Mouse (Mus musculus) kidney, embryonic 16.5 days (tissue): ENCODE results near the gene Pip5k1a. TPM values are rescaled to one million over a fixed set of nuclear protein-coding genes. Genes with fewer than 3 reads are reported as not detected.

Experiments
- ATAC-seq: fragments of 200-750 bp; cut with Nextera tagmentation; 2 replicates; pipeline ENCODE4 v1.8.0; 2017; ENCODE audit warnings: moderate TSS enrichment; ENCODE audit not compliant: low FRiP score, low TSS enrichment
- H3K27ac ChIP-seq: fragments of 300-500 bp; sonication (generic); 2 replicates; pipeline ENCODE4 v1.5.1; 2014; ENCODE audit warnings: low read length
- H3K27me3 ChIP-seq: fragments of 300-500 bp; sonication (generic); 2 replicates; pipeline ENCODE4 v1.6.1; 2014; ENCODE audit warnings: low read length, control low read depth, mixed read lengths; ENCODE audit not compliant: insufficient read depth
- H3K36me3 ChIP-seq: fragments of 300-500 bp; sonication (generic); 2 replicates; pipeline ENCODE4 v1.6.1; 2014; ENCODE audit warnings: low read length, control low read depth, mixed read lengths; ENCODE audit not compliant: insufficient read depth
- H3K4me1 ChIP-seq: fragments of 300-500 bp; sonication (generic); 2 replicates; pipeline ENCODE4 v1.6.1; 2014; ENCODE audit warnings: low read length, control low read depth, mixed read lengths; ENCODE audit not compliant: insufficient read depth
- H3K4me2 ChIP-seq: fragments of 300-500 bp; sonication (generic); replicated peaks from 2 replicates; pipeline ENCODE4 v1.6.1; 2014; ENCODE audit warnings: low read depth, low read length
- H3K4me3 ChIP-seq: fragments of 300-500 bp; sonication (generic); 2 replicates; pipeline ENCODE4 v1.5.1; 2014; ENCODE audit warnings: mild to moderate bottlenecking, low read length
- H3K9ac ChIP-seq: fragments of 300-500 bp; sonication (generic); replicated peaks from 2 replicates; pipeline ENCODE4 v1.6.1; 2014; ENCODE audit warnings: low read length
- H3K9me3 ChIP-seq: fragments of 300-500 bp; sonication (generic); 2 replicates; pipeline ENCODE4 v1.6.1; 2016; ENCODE audit warnings: low read length, control low read depth
- WGBS: fragments of 180-500 bp; shearing (Covaris S2); extraction: QIAGEN DNeasy Blood & Tissue Kit; methylation state at CpG from one replicate; pipeline ENCODE4 v1.1.7; 2014; 5-methylcytosine and 5-hydroxymethylcytosine counted together
- microRNA-seq: library from miRNA; unstranded; fragments of <30 nt; microRNA quantifications from one replicate; pipeline ENCODE4, GENCODE M21; 2016
- polyA plus RNA-seq: library from polyadenylated mRNA; unstranded; fragments of >200 nt; fragmentation: Nextera tagmentation; extraction: Ambion mirVana; gene quantifications from 2 replicates; pipeline ENCODE4 v1.2.1, GENCODE M21; 2015

The Pip5k1a gene
- polyA plus RNA-seq, 1 experiment from 2014 or later: 24.0 TPM

- under 1% methylated on average over 34 of the region's 37 CpGs for WGBS
- H3K4me2 ChIP-seq: peak within 1 kb of the TSS; percentile 88
- H3K4me1 ChIP-seq: peaks cover 18% of the 10 kb centered on the region
Measured at GRCm38 (mm10) chr3:95015337-95015872, 91.3 kb downstream of the Pip5k1a start, which contains the start of gene Zfp687. TSS of gene Zfp687 (minus strand) at chr3:95015448.

GRCm38 (mm10) chr3:95014428-95015151 lies 92.1 kb downstream of the Pip5k1a start:
- Histone ChIP-seq H3K36me3 (peaks cover 23% of the 10 kb centered on the region), H3K4me2 (peak overlapping the region; percentile 88), H3K4me3 (peak overlapping the region; percentile 80), H3K4me1 (peaks cover 18% of the 10 kb centered on the region), H3K9me3 (no peaks in the 10 kb centered on the region), H3K27me3 (no peaks in the 10 kb centered on the region), H3K9ac (peak overlapping the region; percentile 83), H3K27ac (peak overlapping the region; percentile 99)
- ATAC-seq: peak; percentile 0
- under 1% methylated on average over 44 of the region's 44 CpGs for WGBS

More at GRCm38 (mm10) chr3:95015337-95015872, 91.3 kb downstream of the Pip5k1a start, which contains the start of gene Zfp687:
- Histone ChIP-seq H3K27ac (peak within 1 kb of the TSS; percentile 99), H3K4me3 (peak within 1 kb of the TSS; percentile 80), H3K9ac (peak within 1 kb of the TSS; percentile 83), H3K9me3 (no peaks in the 10 kb centered on the region), H3K36me3 (peaks cover 20% of the 10 kb centered on the region), H3K27me3 (no peaks in the 10 kb centered on the region)
- peak; percentile 100 for ATAC-seq

- no peaks in the 10 kb centered on the region for H3K9me3 ChIP-seq
- peaks cover 30% of the 10 kb centered on the region for H3K36me3 ChIP-seq
- no peaks in the 10 kb centered on the region for H3K27me3 ChIP-seq
- peak overlapping the region; percentile 88 for H3K4me2 ChIP-seq
- H3K27ac ChIP-seq: peak overlapping the region; percentile 99
- H3K4me3 ChIP-seq: peak overlapping the region; percentile 80
- ATAC-seq: no peak
- H3K9ac ChIP-seq: peak overlapping the region; percentile 83
- 11% methylated on average over 13 of the region's 13 CpGs for WGBS
- peaks cover 18% of the 10 kb centered on the region for H3K4me1 ChIP-seq
Measured at GRCm38 (mm10) chr3:95013699-95014427, 92.9 kb downstream of the Pip5k1a start.

DNA sequence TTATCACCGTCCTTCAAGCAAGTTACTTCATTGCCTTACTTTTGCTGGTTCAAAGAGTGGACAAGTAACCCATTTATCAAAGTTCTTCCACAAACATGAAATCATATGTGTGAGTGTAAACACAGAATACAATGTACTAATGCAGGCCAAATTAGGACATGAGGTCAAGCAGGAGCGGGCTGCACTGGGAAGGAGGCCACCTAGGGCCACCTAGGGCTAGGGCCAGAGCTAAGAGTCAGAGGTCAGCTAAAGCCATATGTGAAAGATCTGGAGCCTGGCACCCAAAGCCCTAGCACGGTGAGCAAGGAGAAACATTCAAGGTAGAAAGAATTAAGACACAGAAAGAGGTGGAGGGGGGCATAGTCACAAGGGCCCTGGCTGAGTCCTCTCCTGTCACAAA lies 93.7 kb downstream of the Pip5k1a start:
- Histone ChIP-seq H3K4me3 (0 out of 2 replicates have a peak overlapping the region, but pooled peaks have one; percentile 80), H3K36me3 (peaks cover 39% of the 10 kb centered on the region), H3K27ac (no peak overlapping the region), H3K27me3 (no peaks in the 10 kb centered on the region), H3K4me1 (peaks cover 18% of the 10 kb centered on the region), H3K4me2 (peak overlapping the region; percentile 88), H3K9me3 (no peaks in the 10 kb centered on the region), H3K9ac (0 out of 2 replicates have a peak overlapping the region, but pooled peaks have one; percentile 83)
- no peak for ATAC-seq
- 81% methylated on average over 3 of the region's 3 CpGs for WGBS

DNA sequence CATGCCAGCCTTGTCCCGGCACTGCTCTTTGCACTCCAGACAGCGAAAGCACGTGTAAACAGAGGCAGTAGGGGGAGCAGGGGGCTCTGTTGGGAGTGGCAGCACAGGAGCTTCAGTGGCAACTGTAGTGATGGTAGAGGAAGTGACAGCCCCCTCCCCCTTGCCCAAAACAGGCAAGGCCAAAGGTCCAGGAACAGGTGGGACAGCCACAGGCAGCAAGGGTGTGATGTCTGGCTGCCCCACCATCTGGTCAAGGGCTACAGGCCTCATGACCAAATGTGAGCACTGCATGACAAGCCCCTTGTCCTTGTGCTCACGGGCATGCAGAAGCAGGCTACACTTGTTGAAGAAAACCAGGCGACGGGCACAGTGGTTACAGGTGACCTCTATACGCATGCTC lies 96.3 kb downstream of the Pip5k1a start:
- H3K9ac ChIP-seq: no peak overlapping the region
- H3K4me3 ChIP-seq: no peak overlapping the region
- H3K27ac ChIP-seq: no peak overlapping the region
- H3K36me3 ChIP-seq: peaks cover 64% of the 10 kb centered on the region
- ATAC-seq: no peak
- H3K4me2 ChIP-seq: no peak overlapping the region
- no peaks in the 10 kb centered on the region for H3K9me3 ChIP-seq
- H3K4me1 ChIP-seq: peaks cover 15% of the 10 kb centered on the region
- no peaks in the 10 kb centered on the region for H3K27me3 ChIP-seq
- WGBS: 80% methylated on average over 7 of the region's 7 CpGs

Small RNA genes within 50 kb of the gene (microRNA-seq; reads per million reads assigned to microRNA genes)
- gene Mir8099-1: not detected

Other genes with a start within 250 kb of the Pip5k1a start
- 341 and 366 TPM in 2 replicates for gene Psmb4, start 220.0 kb downstream of the Pip5k1a start, polyA plus RNA-seq
- 88.7 and 105 TPM in 2 replicates for gene Selenbp1, start 173.9 kb downstream of the Pip5k1a start, polyA plus RNA-seq
- 10.0 and 10.5 TPM in 2 replicates for gene Rfx5, start 152.9 kb downstream of the Pip5k1a start, polyA plus RNA-seq
- gene Pi4kb, start 132.2 kb downstream of the Pip5k1a start, polyA plus RNA-seq: 25.0 and 30.3 TPM in 2 replicates
- 28.8 and 32.9 TPM in 2 replicates for gene Zfp687, start 91.5 kb downstream of the Pip5k1a start, polyA plus RNA-seq
- 279 and 281 TPM in 2 replicates for gene Psmd4, start 64.3 kb downstream of the Pip5k1a start, polyA plus RNA-seq
- 184 and 185 TPM in 2 replicates for gene Vps72, start 4.1 kb upstream of the Pip5k1a start, polyA plus RNA-seq
- gene Tmod4, start 17.5 kb upstream of the Pip5k1a start, polyA plus RNA-seq: 0.84 and 1.6 TPM in 2 replicates
- gene Scnm1, start 27.1 kb upstream of the Pip5k1a start, polyA plus RNA-seq: 71.6 and 79.0 TPM in 2 replicates
- gene Lysmd1, start 27.2 kb upstream of the Pip5k1a start, polyA plus RNA-seq: 15.3 and 17.3 TPM in 2 replicates
- 2.9 and 4.2 TPM in 2 replicates for gene Tnfaip8l2, start 35.4 kb upstream of the Pip5k1a start, polyA plus RNA-seq
- gene Sema6c, start 53.5 kb upstream of the Pip5k1a start, polyA plus RNA-seq: 3.0 and 3.1 TPM in 2 replicates
- 8.8 and 10.8 TPM in 2 replicates for gene Gabpb2, start 111.0 kb upstream of the Pip5k1a start, polyA plus RNA-seq
- 90.3 and 94.4 TPM in 2 replicates for gene Cdc42se1, start 121.8 kb upstream of the Pip5k1a start, polyA plus RNA-seq
- gene Mllt11, start 125.2 kb upstream of the Pip5k1a start, polyA plus RNA-seq: 14.0 and 16.6 TPM in 2 replicates
- gene Gm128, start 134.7 kb upstream of the Pip5k1a start, polyA plus RNA-seq: 0.53 and 0.55 TPM in 2 replicates
- 0.41 and 0.82 TPM in 2 replicates for gene Bnipl, start 144.3 kb upstream of the Pip5k1a start, polyA plus RNA-seq
- 55.8 and 57.0 TPM in 2 replicates for gene Mindy1, start 174.4 kb upstream of the Pip5k1a start, polyA plus RNA-seq
- 25.8 and 27.4 TPM in 2 replicates for gene Prune1, start 175.1 kb upstream of the Pip5k1a start, polyA plus RNA-seq
- gene Anxa9, start 200.2 kb upstream of the Pip5k1a start, polyA plus RNA-seq: 8.6 and 9.4 TPM in 2 replicates
- gene Cers2, start 207.9 kb upstream of the Pip5k1a start, polyA plus RNA-seq: 208 and 209 TPM in 2 replicates